Mouse (Mus musculus): ENCODE data around the gene Gcgr.
"Not testable (repeated sequence)": the region's sequence is repeated elsewhere in the genome, so short reads cannot be mapped to it uniquely, and the experiment has no call there.

Gene Gcgr

GRCm38 (mm10) chr11:120571754-120572416 lies 41.4 kb downstream of the Gcgr start:
- DNase-seq (ENCODE audit: low spot score in 2 of 2): no peak

- DNase-seq (ENCODE audit: low spot score in 2 of 2): no peak
Observed at GRCm38 (mm10) chr11:120572417-120572751, 41.9 kb downstream of the Gcgr start.

GRCm38 (mm10) chr11:120572752-120573584 lies 42.5 kb downstream of the Gcgr start, which contains the start of gene P4hb:
Gene P4hb (minus strand): TSS chr11:120573253.
- DNase-seq (ENCODE audit: low spot score in 2 of 2): peak; percentile 100

GRCm38 (mm10) chr11:120573585-120574277 lies 43.2 kb downstream of the Gcgr start:
- DNase-seq (ENCODE audit: low spot score in 2 of 2): no peak

GRCm38 (mm10) chr11:120574278-120574600 lies 43.7 kb downstream of the Gcgr start:
- no peak for DNase-seq (ENCODE audit: low spot score in 2 of 2)

- DNase-seq (ENCODE audit: low spot score in 2 of 2): no peak
Observed at GRCm38 (mm10) chr11:120575046-120575445, 44.5 kb downstream of the Gcgr start.

GRCm38 (mm10) chr11:120575940-120576339 lies 45.4 kb downstream of the Gcgr start:
- DNase-seq (ENCODE audit: low spot score in 2 of 2): no peak

GRCm38 (mm10) chr11:120576365-120576981 lies 46.0 kb downstream of the Gcgr start:
- DNase-seq (ENCODE audit: low spot score in 2 of 2): no peak

- no peak for DNase-seq (ENCODE audit: low spot score in 2 of 2)
Observed at GRCm38 (mm10) chr11:120577211-120578023, 46.9 kb downstream of the Gcgr start.

GRCm38 (mm10) chr11:120578024-120578693 lies 47.7 kb downstream of the Gcgr start:
- DNase-seq (ENCODE audit: low spot score in 2 of 2): no peak

- DNase-seq (ENCODE audit: low spot score in 2 of 2): no peak
Observed at GRCm38 (mm10) chr11:120578694-120579243, 48.3 kb downstream of the Gcgr start.

GRCm38 (mm10) chr11:120579316-120580107 lies 49.0 kb downstream of the Gcgr start:
- DNase-seq (ENCODE audit: low spot score in 2 of 2): peak; percentile 53 to 67

- DNase-seq (ENCODE audit: low spot score in 2 of 2): no peak
Observed at GRCm38 (mm10) chr11:120580190-120580589, 49.7 kb downstream of the Gcgr start.

- peak; percentile 36 to 42 for DNase-seq (ENCODE audit: low spot score in 2 of 2)
Observed at GRCm38 (mm10) chr11:120580871-120581331, 50.4 kb downstream of the Gcgr start.

GRCm38 (mm10) chr11:120581490-120582267 lies 51.2 kb downstream of the Gcgr start, which contains the start of gene Arhgdia:
Gene Arhgdia (minus strand): TSS chr11:120581624.
- peak; percentile 89 to 90 for DNase-seq (ENCODE audit: low spot score in 2 of 2)

GRCm38 (mm10) chr11:120582268-120582981 lies 51.9 kb downstream of the Gcgr start:
- no peak for DNase-seq (ENCODE audit: low spot score in 2 of 2)

- DNase-seq (ENCODE audit: low spot score in 2 of 2): not testable (repeated sequence)
Observed at GRCm38 (mm10) chr11:120582982-120583293, 52.4 kb downstream of the Gcgr start.

- DNase-seq (ENCODE audit: low spot score in 2 of 2): no peak
Observed at GRCm38 (mm10) chr11:120583937-120584336, 53.4 kb downstream of the Gcgr start.

All from heart, adult 9 months (tissue).